Mouse (Mus musculus) limb, embryonic 12.5 days (tissue): Measurements from ENCODE around the gene Actn4. TPM values are rescaled to one million over a fixed set of nuclear protein-coding genes. Genes with fewer than 3 reads are reported as not detected.

Experiments used
- ATAC-seq: fragments of 200-750 bp; cut with Nextera tagmentation; 2 replicates; pipeline ENCODE4 v1.8.0; 2017; ENCODE audit warnings: low read depth, moderate TSS enrichment; ENCODE audit not compliant: insufficient number of reproducible peaks, insufficient read depth, low FRiP score, low TSS enrichment
- H3K27ac ChIP-seq: fragments of 300-500 bp; sonication (generic); 2 replicates; pipeline ENCODE4 v1.5.1; 2016; ENCODE audit warnings: mild to moderate bottlenecking, moderate library complexity
- H3K27me3 ChIP-seq: fragments of 300-500 bp; sonication (generic); 2 replicates; pipeline ENCODE4 v1.6.1; 2016; ENCODE audit warnings: mild to moderate bottlenecking, moderate library complexity
- H3K36me3 ChIP-seq: fragments of 300-500 bp; sonication (generic); 2 replicates; pipeline ENCODE4 v1.6.1; 2016; ENCODE audit warnings: mild to moderate bottlenecking, moderate library complexity
- H3K4me1 ChIP-seq: fragments of 300-500 bp; sonication (generic); replicated peaks from 2 replicates; pipeline ENCODE4 v1.6.1; 2016
- H3K4me2 ChIP-seq: fragments of 300-500 bp; sonication (generic); 2 replicates; pipeline ENCODE4 v1.6.1; 2016; ENCODE audit warnings: mild to moderate bottlenecking, moderate library complexity
- H3K4me3 ChIP-seq: fragments of 300-500 bp; sonication (generic); replicated peaks from 2 replicates; pipeline ENCODE4 v1.5.1; 2016; ENCODE audit warnings: mild to moderate bottlenecking
- H3K9ac ChIP-seq: fragments of 300-500 bp; sonication (generic); replicated peaks from 2 replicates; pipeline ENCODE4 v1.6.1; 2016; ENCODE audit warnings: mild to moderate bottlenecking, moderate library complexity
- H3K9me3 ChIP-seq: fragments of 300-500 bp; sonication (generic); 2 replicates; pipeline ENCODE4 v1.6.1; 2016; ENCODE audit warnings: mild to moderate bottlenecking, moderate library complexity
- WGBS: fragments of 180-500 bp; shearing (Covaris S2); methylation state at CpG from one replicate; pipeline ENCODE4 v1.1.7; 2016; 5-methylcytosine and 5-hydroxymethylcytosine counted together
- polyA plus RNA-seq: library from polyadenylated mRNA; unstranded; fragments of >200 nt; fragmentation: Nextera tagmentation; extraction: Ambion mirVana; gene quantifications from 2 replicates; pipeline ENCODE4 v1.2.1, GENCODE M21; 2016

Gene Actn4
- polyA plus RNA-seq, 1 experiment from 2014 or later: 269 TPM

DNA sequence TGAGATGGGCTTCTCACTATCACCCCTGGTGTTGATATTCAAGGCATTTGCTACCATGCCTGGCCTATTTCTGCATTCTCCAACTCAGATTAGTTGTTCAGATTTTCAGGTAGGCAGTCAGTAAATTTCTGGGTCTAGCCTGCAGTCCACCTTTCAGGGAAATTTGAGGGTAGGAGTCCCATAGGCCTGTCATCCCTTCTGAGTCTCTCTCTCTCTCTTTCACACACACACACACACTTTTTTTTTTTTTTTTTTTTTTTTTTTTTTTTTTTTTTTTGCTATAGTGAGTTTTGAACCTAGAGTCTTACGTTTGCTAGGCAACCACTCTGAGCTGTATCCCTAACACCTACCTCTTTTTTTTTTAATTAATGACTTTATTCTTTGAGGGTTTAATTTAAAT, 22.3 kb upstream of the Actn4 start:
- Histone ChIP-seq H3K27me3 (no peaks in the 10 kb centered on the region), H3K4me3 (no peak overlapping the region), H3K9ac (no peak overlapping the region), H3K9me3 (no peaks in the 10 kb centered on the region), H3K4me2 (no peak overlapping the region), H3K36me3 (peaks cover 3% of the 10 kb centered on the region), H3K4me1 (peaks cover 21% of the 10 kb centered on the region), H3K27ac (no peak overlapping the region)
- WGBS: 95% methylated on average over 1 of the region's 1 CpGs
- ATAC-seq: no peak

GRCm38 (mm10) chr7:28983849-28984248, 21.7 kb upstream of the Actn4 start:
- no peaks in the 10 kb centered on the region for H3K9me3 ChIP-seq
- WGBS: 80% methylated on average over 4 of the region's 4 CpGs
- H3K9ac ChIP-seq: no peak overlapping the region
- ATAC-seq: no peak
- H3K4me3 ChIP-seq: no peak overlapping the region
- H3K27ac ChIP-seq: no peak overlapping the region
- peaks cover 21% of the 10 kb centered on the region for H3K4me1 ChIP-seq
- H3K27me3 ChIP-seq: no peaks in the 10 kb centered on the region
- peaks cover 9% of the 10 kb centered on the region for H3K36me3 ChIP-seq
- H3K4me2 ChIP-seq: 0 out of 2 replicates have a peak overlapping the region, but pooled peaks have one; percentile 90

DNA sequence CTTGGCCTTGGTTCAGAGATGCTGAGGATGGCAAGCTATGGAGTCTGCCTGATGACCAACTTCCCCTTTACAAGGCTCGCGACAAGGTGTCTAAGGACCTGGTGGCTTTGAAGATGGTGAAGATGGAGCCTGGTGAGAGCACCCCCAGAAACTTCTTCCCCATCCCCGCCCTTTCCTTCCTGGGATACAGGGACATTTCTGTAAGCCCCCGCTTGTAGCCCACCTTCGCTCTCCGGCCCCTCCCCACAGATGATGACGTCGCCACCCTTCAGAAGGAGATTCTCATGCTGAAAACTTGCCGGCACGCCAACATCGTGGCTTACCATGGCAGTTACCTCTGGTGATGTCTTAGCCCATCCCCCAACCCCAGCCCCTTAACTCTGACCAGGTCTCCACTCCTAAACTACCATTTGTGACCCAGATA, 21.0 kb upstream of the Actn4 start:
- H3K9ac ChIP-seq: peak overlapping the region; percentile 69; the same call in 1 of the 2 replicates
- H3K9me3 ChIP-seq: no peaks in the 10 kb centered on the region
- peak overlapping the region; percentile 90 for H3K4me2 ChIP-seq
- H3K4me3 ChIP-seq: peak overlapping the region; percentile 71; the same call in 1 of the 2 replicates
- H3K4me1 ChIP-seq: peaks cover 21% of the 10 kb centered on the region
- no peaks in the 10 kb centered on the region for H3K27me3 ChIP-seq
- peaks cover 16% of the 10 kb centered on the region for H3K36me3 ChIP-seq
- H3K27ac ChIP-seq: peak overlapping the region; percentile 91
- 80% methylated on average over 11 of the region's 11 CpGs for WGBS
- ATAC-seq: no peak

- Histone ChIP-seq H3K4me1 (peaks cover 21% of the 10 kb centered on the region), H3K9me3 (no peaks in the 10 kb centered on the region), H3K4me3 (peak overlapping the region; percentile 71), H3K4me2 (peak overlapping the region; percentile 90), H3K9ac (peak overlapping the region; percentile 69), H3K27me3 (no peaks in the 10 kb centered on the region), H3K36me3 (peaks cover 23% of the 10 kb centered on the region), H3K27ac (peak overlapping the region; percentile 91)
- WGBS: 13% methylated on average over 19 of the region's 19 CpGs
- ATAC-seq: peak; percentile 61
Measured at GRCm38 (mm10) chr7:28982274-28983013, 20.3 kb upstream of the Actn4 start.

GRCm38 (mm10) chr7:28981651-28982273, 19.6 kb upstream of the Actn4 start, which contains the start of the genes Eif3k and Map4k1:
TSS of gene Eif3k (minus strand) at chr7:28981864.
TSS of gene Map4k1 (plus strand) at chr7:28982050.
- no peaks in the 10 kb centered on the region for H3K27me3 ChIP-seq
- WGBS: under 1% methylated on average over 36 of the region's 36 CpGs
- H3K36me3 ChIP-seq: peaks cover 30% of the 10 kb centered on the region
- H3K9ac ChIP-seq: peak within 1 kb of the TSS; percentile 81
- H3K9me3 ChIP-seq: no peaks in the 10 kb centered on the region
- ATAC-seq: peak; percentile 94
- H3K4me3 ChIP-seq: peak within 1 kb of the TSS; percentile 71
- peak within 1 kb of the TSS; percentile 94 for H3K4me2 ChIP-seq
- H3K4me1 ChIP-seq: peaks cover 21% of the 10 kb centered on the region
- H3K27ac ChIP-seq: peak within 1 kb of the TSS; percentile 91

DNA sequence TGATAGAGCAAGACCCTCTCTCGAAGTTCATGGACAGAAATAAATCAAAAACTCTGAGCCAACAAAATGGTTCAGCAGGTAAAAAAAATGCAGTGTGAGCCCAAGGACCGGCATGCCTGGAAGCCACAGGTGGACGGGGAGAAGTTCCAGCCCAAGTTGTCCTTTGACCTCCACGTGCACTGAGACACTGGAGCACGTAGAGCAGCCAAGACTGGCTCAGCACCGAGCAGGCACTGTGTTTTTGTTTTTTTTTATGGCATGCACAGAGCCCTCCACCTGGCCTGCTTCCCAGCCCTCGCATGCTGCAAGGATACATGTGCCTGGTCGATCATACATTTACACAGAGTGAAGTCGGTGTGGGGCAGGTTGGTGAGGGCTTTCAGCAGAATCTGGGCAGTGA, 15.4 kb upstream of the Actn4 start:
- Histone ChIP-seq H3K4me1 (peaks cover 13% of the 10 kb centered on the region), H3K36me3 (peaks cover 66% of the 10 kb centered on the region), H3K4me3 (no peak overlapping the region), H3K27me3 (no peaks in the 10 kb centered on the region), H3K9ac (no peak overlapping the region), H3K4me2 (no peak overlapping the region), H3K27ac (no peak overlapping the region), H3K9me3 (no peaks in the 10 kb centered on the region)
- ATAC-seq: no peak
- WGBS: 91% methylated on average over 9 of the region's 9 CpGs

GRCm38 (mm10) chr7:28973025-28973424, 10.9 kb upstream of the Actn4 start:
- Histone ChIP-seq H3K4me1 (no peaks in the 10 kb centered on the region), H3K9ac (no peak overlapping the region), H3K27ac (no peak overlapping the region), H3K36me3 (peaks cover 81% of the 10 kb centered on the region), H3K4me3 (no peak overlapping the region), H3K27me3 (no peaks in the 10 kb centered on the region; the same call in 1 of the 2 replicates), H3K4me2 (no peak overlapping the region), H3K9me3 (no peaks in the 10 kb centered on the region)
- no peak for ATAC-seq
- 85% methylated on average over 8 of the region's 8 CpGs for WGBS

GRCm38 (mm10) chr7:28972542-28972985, 10.4 kb upstream of the Actn4 start:
- no peak overlapping the region for H3K4me3 ChIP-seq
- H3K4me2 ChIP-seq: no peak overlapping the region
- H3K4me1 ChIP-seq: no peaks in the 10 kb centered on the region
- ATAC-seq: peak; percentile 34; the same call in 1 of the 2 replicates
- no peaks in the 10 kb centered on the region; the same call in 1 of the 2 replicates for H3K27me3 ChIP-seq
- 66% methylated on average over 8 of the region's 8 CpGs for WGBS
- H3K9me3 ChIP-seq: no peaks in the 10 kb centered on the region
- no peak overlapping the region for H3K27ac ChIP-seq
- H3K36me3 ChIP-seq: peaks cover 77% of the 10 kb centered on the region
- no peak overlapping the region for H3K9ac ChIP-seq

GRCm38 (mm10) chr7:28971770-28972269, 9.7 kb upstream of the Actn4 start:
- no peak overlapping the region for H3K4me3 ChIP-seq
- no peak overlapping the region for H3K9ac ChIP-seq
- H3K27ac ChIP-seq: no peak overlapping the region
- no peaks in the 10 kb centered on the region for H3K9me3 ChIP-seq
- no peaks in the 10 kb centered on the region for H3K4me1 ChIP-seq
- ATAC-seq: no peak
- no peak overlapping the region for H3K4me2 ChIP-seq
- peaks cover 69% of the 10 kb centered on the region for H3K36me3 ChIP-seq
- WGBS: 88% methylated on average over 6 of the region's 6 CpGs
- no peaks in the 10 kb centered on the region; the same call in 1 of the 2 replicates for H3K27me3 ChIP-seq

DNA sequence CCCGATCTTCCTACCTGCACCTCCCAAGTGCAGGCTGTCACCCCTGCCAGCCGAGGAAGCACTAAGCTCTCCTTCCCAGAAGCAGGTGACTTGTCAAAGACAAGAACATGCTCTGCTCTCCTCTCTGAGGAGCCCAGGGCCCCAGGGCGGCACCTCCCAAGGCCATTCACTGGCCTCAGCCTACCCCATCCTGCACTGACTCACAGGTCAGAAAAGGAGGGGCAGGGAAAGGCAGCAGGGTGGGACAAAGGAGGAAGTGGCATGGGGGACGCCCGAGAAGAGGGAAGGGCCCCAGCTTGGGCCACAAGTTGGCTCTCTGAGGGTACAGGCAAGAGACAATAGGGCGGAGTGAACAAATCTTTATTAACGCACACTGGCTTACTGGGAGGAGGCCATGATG, 8.9 kb upstream of the Actn4 start:
- Histone ChIP-seq H3K4me1 (no peaks in the 10 kb centered on the region), H3K36me3 (peaks cover 61% of the 10 kb centered on the region), H3K4me2 (no peak overlapping the region), H3K27me3 (no peaks in the 10 kb centered on the region; the same call in 1 of the 2 replicates), H3K27ac (no peak overlapping the region), H3K9me3 (no peaks in the 10 kb centered on the region), H3K4me3 (no peak overlapping the region), H3K9ac (no peak overlapping the region)
- 92% methylated on average over 7 of the region's 7 CpGs for WGBS
- ATAC-seq: no peak

DNA sequence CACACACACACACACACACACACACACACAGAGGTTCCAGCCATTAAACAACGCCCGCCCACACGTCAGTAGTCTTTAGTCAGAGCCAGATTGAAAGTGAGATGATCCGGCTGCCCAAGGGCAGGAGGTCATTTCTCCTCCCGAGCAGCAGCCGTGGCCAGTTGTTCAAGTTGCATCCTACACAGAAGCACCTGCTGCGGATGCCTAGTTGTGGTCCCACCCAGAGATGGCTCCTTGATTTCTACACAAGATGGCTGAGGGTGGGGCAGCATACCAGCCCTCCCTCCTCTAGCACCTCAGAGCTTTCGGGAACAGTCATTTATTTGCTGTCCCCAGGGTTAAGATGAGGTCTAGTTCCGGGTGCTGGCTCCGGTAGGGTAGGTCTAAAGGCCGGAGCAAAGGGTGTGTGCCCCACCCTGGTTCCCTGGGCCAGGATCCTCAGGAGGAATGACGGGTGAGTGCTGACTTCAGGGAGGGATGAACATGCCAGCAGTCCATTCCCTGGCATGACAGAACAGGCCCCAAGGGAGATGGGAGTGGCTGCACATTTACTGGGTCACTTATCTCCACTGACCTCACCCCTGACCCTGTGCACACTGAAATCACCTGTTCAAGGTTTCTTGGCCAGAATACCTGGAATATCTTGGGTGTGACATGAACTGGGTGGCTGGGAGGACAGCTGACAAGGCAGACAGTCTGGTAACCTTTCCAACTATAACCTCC, 7.7 kb upstream of the Actn4 start:
- H3K9ac ChIP-seq: no peak overlapping the region
- H3K4me1 ChIP-seq: no peaks in the 10 kb centered on the region
- no peak overlapping the region for H3K4me2 ChIP-seq
- no peaks in the 10 kb centered on the region for H3K9me3 ChIP-seq
- H3K36me3 ChIP-seq: peaks cover 53% of the 10 kb centered on the region
- no peaks in the 10 kb centered on the region; the same call in 1 of the 2 replicates for H3K27me3 ChIP-seq
- no peak overlapping the region for H3K4me3 ChIP-seq
- ATAC-seq: no peak
- no peak overlapping the region for H3K27ac ChIP-seq
- 82% methylated on average over 12 of the region's 12 CpGs for WGBS
